Mouse (Mus musculus) liver, postnatal 0 days (tissue): ENCODE measurements around the gene Trim3. TPM values are rescaled to one million over a fixed set of nuclear protein-coding genes. Genes with fewer than 3 reads are reported as not detected.

Experiments used
- ATAC-seq: fragments of 200-750 bp; cut with Nextera tagmentation; 2 replicates; pipeline ENCODE4 v1.8.0; 2017; ENCODE audit warnings: mild to moderate bottlenecking, moderate library complexity
- DNase-seq: peaks from one replicate; pipeline ENCODE4 v3.0.0-alpha.2; 2016
- H3K27ac ChIP-seq: fragments of 300-500 bp; sonication (generic); 2 replicates; pipeline ENCODE4 v1.5.1; 2014; ENCODE audit warnings: antibody characterized with exemption, moderate library complexity, mild to moderate bottlenecking, low read depth
- H3K27me3 ChIP-seq: fragments of 300-500 bp; sonication (generic); 2 replicates; pipeline ENCODE4 v1.6.1; 2014; ENCODE audit warnings: low read length, control low read depth, mixed read lengths; ENCODE audit not compliant: insufficient read depth
- H3K36me3 ChIP-seq: fragments of 300-500 bp; sonication (generic); replicated peaks from 2 replicates; pipeline ENCODE4 v1.6.1; 2014; ENCODE audit warnings: mild to moderate bottlenecking, control low read depth, low read length, moderate library complexity, mixed read lengths; ENCODE audit not compliant: insufficient read depth
- H3K4me1 ChIP-seq: fragments of 300-500 bp; sonication (generic); 2 replicates; pipeline ENCODE4 v1.6.1; 2014; ENCODE audit warnings: antibody characterized with exemption, mild to moderate bottlenecking, control low read depth; ENCODE audit not compliant: insufficient read depth
- H3K4me2 ChIP-seq: fragments of 300-500 bp; sonication (generic); 2 replicates; pipeline ENCODE4 v1.6.1; 2014; ENCODE audit warnings: low read depth, mild to moderate bottlenecking, low read length, moderate library complexity, mixed read lengths
- H3K4me3 ChIP-seq: fragments of 300-500 bp; sonication (generic); 2 replicates; pipeline ENCODE4 v1.5.1; 2014; ENCODE audit warnings: low read depth, low read length
- H3K9ac ChIP-seq: fragments of 300-500 bp; sonication (generic); replicated peaks from 2 replicates; pipeline ENCODE4 v1.6.1; 2014; ENCODE audit warnings: mild to moderate bottlenecking, moderate library complexity
- H3K9me3 ChIP-seq: fragments of 300-500 bp; sonication (generic); 2 replicates; pipeline ENCODE4 v1.6.1; 2016; ENCODE audit warnings: mild to moderate bottlenecking, control low read depth, low read length, mixed read lengths
- CTCF ChIP-seq: sonication (generic); IDR thresholded peaks from 2 replicates; pipeline ENCODE4 v1.5.1; 2016; ENCODE audit warnings: antibody characterized with exemption, low read depth
- EP300 ChIP-seq: IDR thresholded peaks from 2 replicates; pipeline ENCODE4 v1.6.1; 2016; ENCODE audit warnings: antibody characterized with exemption, low read depth, mild to moderate bottlenecking
- WGBS: fragments of 180-500 bp; shearing (Covaris S2); extraction: QIAGEN DNeasy Blood & Tissue Kit; methylation state at CpG from one replicate; pipeline ENCODE4 v1.1.7; 2014; ENCODE audit not compliant: insufficient replicate concordance; 5-methylcytosine and 5-hydroxymethylcytosine counted together
- polyA plus RNA-seq: library from polyadenylated mRNA; unstranded; fragments of >200 nt; fragmentation: Nextera tagmentation; extraction: Ambion mirVana; gene quantifications from 2 replicates; pipeline ENCODE4 v1.2.1, GENCODE M21; 2015

The Trim3 gene
- polyA plus RNA-seq, 1 experiment from 2014 or later = 4.0 TPM

- peak overlapping the region; percentile 74; the same call in 1 of the 2 replicates for H3K9ac ChIP-seq
- 32% methylated on average over 4 of the region's 4 CpGs for WGBS
Observed at GRCm38 (mm10) chr7:105632551-105632972, 809 bp downstream of the Trim3 start.

DNA sequence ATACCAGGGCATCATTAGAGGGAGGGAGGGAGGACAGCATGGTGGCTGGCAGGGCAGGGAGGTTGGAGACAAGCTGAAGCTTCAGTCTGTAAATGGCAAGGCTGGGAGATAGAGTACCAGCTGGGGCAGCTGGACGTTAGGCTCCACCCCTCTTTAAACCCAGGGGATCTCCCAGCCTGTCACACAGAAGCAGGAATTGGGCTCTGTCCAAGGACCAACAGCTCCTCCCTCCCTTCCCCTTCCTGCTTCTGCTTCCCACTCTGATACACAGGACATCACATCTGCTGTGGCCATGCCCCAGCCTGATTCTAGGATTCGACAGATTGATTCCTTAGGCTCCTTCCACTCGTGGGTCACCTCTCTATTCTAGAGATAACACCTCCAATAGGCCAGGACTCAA lies 4.7 kb downstream of the Trim3 start:
- WGBS = 35% methylated on average over 3 of the region's 3 CpGs
- Histone ChIP-seq H3K9ac (no peak overlapping the region), H3K27me3 (no peaks in the 10 kb centered on the region), H3K27ac (no peak overlapping the region), H3K4me2 (no peak overlapping the region), H3K9me3 (no peaks in the 10 kb centered on the region), H3K36me3 (no peaks in the 10 kb centered on the region), H3K4me3 (no peak overlapping the region), H3K4me1 (peaks cover under 1% of the 10 kb centered on the region; the same call in 1 of the 2 replicates)
- TF ChIP-seq EP300 (no peak), CTCF (no peak)
- ATAC-seq (no peak), DNase-seq (no peak)

More at GRCm38 (mm10) chr7:105632551-105632972, 809 bp downstream of the Trim3 start:
- Histone ChIP-seq H3K4me3 (peak overlapping the region; percentile 71), H3K27ac (no peak overlapping the region), H3K4me2 (peak overlapping the region; percentile 97), H3K9me3 (no peaks in the 10 kb centered on the region), H3K27me3 (no peaks in the 10 kb centered on the region), H3K36me3 (peaks cover 13% of the 10 kb centered on the region), H3K4me1 (peaks cover 5% of the 10 kb centered on the region)
- TF ChIP-seq EP300 = no peak
- no peak for DNase-seq
- ATAC-seq = no peak

DNA sequence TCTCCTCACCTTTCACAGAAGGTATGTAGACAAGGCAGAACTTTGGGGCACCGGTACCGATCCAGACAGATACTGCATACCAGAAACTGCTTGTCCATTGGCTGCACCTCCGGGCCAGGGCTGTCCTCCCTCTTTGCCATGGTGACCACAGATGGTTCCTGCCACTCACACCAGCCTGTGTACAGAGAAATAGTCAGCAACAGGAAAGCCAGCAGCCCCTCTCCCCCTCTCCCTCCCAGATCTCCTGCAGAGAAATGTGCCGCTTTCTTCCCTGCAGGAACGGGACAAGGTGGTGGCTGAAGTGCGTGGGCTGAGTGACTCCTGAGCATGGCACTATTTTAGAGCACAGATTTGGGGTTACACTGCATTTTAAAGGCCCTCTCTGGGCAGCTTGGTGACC lies 8.0 kb downstream of the Trim3 start:
- TF ChIP-seq EP300 = no peak
- Histone ChIP-seq H3K4me1 (no peaks in the 10 kb centered on the region), H3K27ac (no peak overlapping the region), H3K4me2 (no peak overlapping the region), H3K9ac (no peak overlapping the region), H3K4me3 (no peak overlapping the region), H3K36me3 (0 out of 2 replicates have a peak, but pooled peaks cover under 1% of the 10 kb centered on the region), H3K9me3 (no peaks in the 10 kb centered on the region), H3K27me3 (no peaks in the 10 kb centered on the region)
- no peak for DNase-seq
- 79% methylated on average over 6 of the region's 6 CpGs for WGBS
- no peak for ATAC-seq

GRCm38 (mm10) chr7:105621646-105622292 lies 11.6 kb downstream of the Trim3 start:
- no peak overlapping the region for H3K4me3 ChIP-seq
- TF ChIP-seq EP300 (no peak), CTCF (no peak)
- H3K36me3 ChIP-seq = peaks cover 12% of the 10 kb centered on the region
- no peaks in the 10 kb centered on the region for H3K4me1 ChIP-seq
- no peak overlapping the region for H3K9ac ChIP-seq
- no peak for ATAC-seq
- no peak overlapping the region for H3K27ac ChIP-seq
- no peaks in the 10 kb centered on the region for H3K9me3 ChIP-seq
- no peak overlapping the region for H3K4me2 ChIP-seq
- no peaks in the 10 kb centered on the region for H3K27me3 ChIP-seq
- 76% methylated on average over 8 of the region's 8 CpGs for WGBS
- no peak for DNase-seq

GRCm38 (mm10) chr7:105621053-105621452 lies 12.3 kb downstream of the Trim3 start:
- Histone ChIP-seq H3K27ac (no peak overlapping the region), H3K4me2 (no peak overlapping the region), H3K4me1 (no peaks in the 10 kb centered on the region), H3K4me3 (no peak overlapping the region), H3K9me3 (no peaks in the 10 kb centered on the region), H3K9ac (no peak overlapping the region), H3K36me3 (peaks cover 13% of the 10 kb centered on the region), H3K27me3 (no peaks in the 10 kb centered on the region)
- 72% methylated on average over 4 of the region's 4 CpGs for WGBS
- ATAC-seq = no peak
- TF ChIP-seq CTCF (no peak), EP300 (no peak)
- DNase-seq = no peak

DNA sequence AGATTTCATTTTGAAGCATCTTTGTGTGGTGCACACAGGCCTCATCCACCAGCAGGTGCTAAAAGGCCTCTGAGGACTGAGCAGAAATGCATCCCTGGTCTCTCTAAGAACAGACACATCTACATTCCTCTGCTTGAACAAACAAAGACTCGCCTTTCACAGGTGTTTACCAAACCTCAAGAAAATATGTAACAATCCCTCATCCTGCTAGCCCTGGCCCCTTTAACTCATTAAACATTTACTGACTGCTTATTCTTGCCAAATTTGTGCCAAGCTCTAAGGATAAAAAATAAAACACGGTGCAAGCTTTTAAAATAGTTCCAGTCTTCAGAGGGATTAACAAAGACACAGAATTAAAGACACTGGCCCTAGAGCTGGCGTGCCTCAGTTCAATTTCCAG lies 13.7 kb downstream of the Trim3 start:
- H3K9ac ChIP-seq = no peak overlapping the region
- no peak for DNase-seq
- H3K36me3 ChIP-seq = peaks cover 13% of the 10 kb centered on the region

More for the DNA sequence above, 13.7 kb downstream of the Trim3 start:
- 64% methylated on average over 3 of the region's 3 CpGs for WGBS
- Histone ChIP-seq H3K27ac (no peak overlapping the region), H3K4me3 (no peak overlapping the region), H3K4me2 (no peak overlapping the region), H3K9me3 (no peaks in the 10 kb centered on the region), H3K27me3 (no peaks in the 10 kb centered on the region), H3K4me1 (no peaks in the 10 kb centered on the region)
- no peak for ATAC-seq
- no peak for TF ChIP-seq CTCF
- no peak for TF ChIP-seq EP300
